Mouse (Mus musculus) induced T-regulatory cell, adult 2 months (primary cell): ENCODE measurements at regions not wholly inside any gene's neighbourhood (a gene's known extent, or its start where the extent isn't known, plus 50 kb on each side); places are given as distances from the start of the nearest gene placed in this dataset.

Experiments
- DNase-seq: peaks from one replicate; pipeline ENCODE4 v3.0.0-alpha.2; 2012; ENCODE audit warnings: low read depth

GRCm38 (mm10) chr16:72152920-72153319, 155.2 kb upstream of the Robo1 start:
- DNase-seq = no peak

GRCm38 (mm10) chr16:72157913-72158312, 150.2 kb upstream of the Robo1 start:
- DNase-seq = no peak

DNA sequence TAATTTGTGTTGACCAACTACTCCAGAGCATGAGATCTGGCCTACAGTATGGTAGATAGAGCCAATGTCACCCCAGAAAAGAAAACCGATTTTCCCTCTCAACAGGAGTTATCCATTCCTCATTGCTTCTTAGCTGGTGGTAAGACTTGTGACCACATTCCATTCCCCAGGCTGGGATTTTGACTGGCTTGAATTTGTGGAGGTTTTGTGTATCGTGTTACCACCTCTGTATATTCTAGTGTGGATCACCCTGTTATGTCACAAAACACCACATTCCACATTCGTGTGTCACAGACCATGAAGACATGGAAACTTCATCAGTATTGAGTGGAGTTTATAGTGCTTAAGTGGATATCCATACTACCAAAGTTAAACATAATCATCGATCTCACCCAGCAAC, 148.7 kb upstream of the Robo1 start:
- DNase-seq = no peak

GRCm38 (mm10) chr16:72175727-72176126, 132.4 kb upstream of the Robo1 start:
- no peak for DNase-seq

DNA sequence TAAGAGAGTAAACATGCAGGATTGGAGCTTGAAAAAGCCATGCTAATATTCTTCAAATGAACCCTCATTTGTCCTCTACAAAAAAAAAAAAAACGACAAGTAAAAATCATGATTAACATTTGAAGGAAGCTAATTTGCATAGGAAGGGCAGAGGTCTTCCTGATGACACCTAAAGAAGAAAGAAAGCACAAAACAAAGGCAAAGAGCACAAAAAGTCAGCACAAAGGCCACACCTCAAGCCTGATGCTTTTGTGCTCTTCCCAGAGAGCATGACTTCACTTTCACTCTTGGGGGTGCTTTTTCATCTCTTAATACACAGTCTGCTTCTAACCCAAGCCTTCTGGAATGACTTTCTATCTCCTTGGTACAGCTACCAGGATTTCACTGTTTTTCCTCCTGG, 113.8 kb upstream of the Robo1 start:
- DNase-seq = no peak

DNA sequence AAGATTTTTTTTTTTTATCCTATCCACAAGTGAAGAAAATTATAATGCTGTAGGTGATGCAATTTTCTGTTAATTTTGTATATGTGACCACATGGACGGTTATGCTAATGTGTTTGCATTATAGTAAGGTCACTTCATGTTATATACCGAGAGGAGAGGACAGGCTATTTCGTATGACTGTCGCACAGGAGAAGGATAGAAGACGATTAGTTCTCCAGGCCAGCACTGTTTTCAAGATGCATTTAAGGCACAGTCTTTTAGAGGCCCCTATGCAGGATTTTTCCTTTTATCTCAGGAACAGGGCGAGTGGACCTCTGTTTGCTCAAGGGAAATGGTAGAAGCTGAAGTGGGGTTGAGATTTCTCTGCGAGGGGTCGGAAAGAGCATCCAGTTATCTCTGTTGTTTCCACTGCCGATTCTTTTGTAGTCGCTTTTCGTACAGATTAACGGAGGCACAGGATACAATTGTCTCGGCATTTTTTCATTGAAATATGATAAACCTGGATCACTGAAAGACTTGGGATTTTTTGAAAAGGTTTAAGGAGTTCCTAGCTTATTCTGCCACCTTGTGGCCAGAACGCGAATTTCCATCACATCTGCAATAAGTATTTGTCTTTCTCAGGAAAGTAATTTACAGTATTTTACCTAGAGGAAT, 92.6 kb upstream of the Robo1 start:
- DNase-seq = peak; percentile 5

DNA sequence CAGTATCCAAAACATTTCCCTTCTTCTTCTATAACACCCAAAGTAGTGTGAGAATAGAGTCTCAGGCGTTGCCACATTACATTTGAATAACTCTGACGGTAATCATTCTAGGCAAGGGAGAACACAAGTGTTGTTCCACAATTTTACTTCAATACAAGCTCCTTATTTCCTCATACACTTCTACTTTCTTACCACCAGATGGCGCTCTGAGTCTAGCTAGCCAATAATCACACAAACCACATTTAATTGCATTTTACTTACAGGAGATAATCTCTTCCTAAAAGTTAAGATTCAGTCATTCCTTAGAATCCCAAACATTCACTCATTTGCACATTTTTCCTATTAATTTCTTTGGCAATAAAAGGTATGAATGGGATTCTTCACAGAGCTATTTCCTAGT, 90.1 kb upstream of the Robo1 start:
- DNase-seq = peak; percentile 48

DNA sequence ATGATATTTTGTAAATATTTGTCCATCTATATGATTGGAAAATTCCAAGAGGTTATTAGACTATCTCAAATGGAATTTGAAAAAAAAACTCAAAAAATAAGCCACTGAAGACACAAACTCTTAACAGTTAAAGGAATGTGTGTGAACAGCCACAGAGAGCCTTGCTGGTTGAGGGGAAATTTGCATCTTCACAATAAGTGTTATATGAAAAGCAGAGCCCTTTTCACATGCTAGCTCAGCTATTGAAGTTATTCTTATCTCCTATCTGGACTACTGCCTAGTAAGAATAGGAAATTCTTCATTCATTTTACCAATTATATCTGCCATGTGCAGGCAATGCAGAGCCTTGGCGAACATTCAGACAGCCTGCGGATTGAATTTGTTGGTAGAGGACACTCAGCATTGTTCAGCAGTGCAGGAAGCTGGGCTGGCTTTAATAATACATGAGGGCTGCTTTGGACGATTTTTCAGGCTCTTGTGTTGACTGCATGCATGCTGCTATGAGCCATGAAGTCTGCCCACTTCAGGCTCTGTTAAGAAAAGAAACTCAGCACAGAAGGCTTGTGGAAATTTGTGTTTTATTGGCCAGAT, 86.1 kb upstream of the Robo1 start:
- DNase-seq = no peak

DNA sequence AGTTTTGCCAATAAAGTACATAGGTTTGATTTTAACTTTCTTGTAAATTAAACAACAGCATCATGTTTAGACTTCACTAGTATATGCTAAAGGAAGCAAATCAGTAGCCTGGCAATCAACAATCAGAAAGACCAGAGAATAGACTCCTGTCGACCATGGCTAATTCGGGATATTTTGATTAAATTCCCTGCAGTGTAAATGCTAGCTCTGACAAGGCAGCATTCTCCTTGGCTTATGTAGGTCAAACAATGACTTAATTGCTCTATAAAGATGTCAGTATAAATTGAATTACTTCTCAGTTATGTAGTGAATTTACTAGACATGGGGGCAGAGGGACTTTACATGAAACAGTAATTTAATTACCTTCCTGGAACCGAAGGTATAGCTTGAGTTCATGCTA, 84.2 kb upstream of the Robo1 start:
- DNase-seq = no peak

- no peak for DNase-seq
Measured at GRCm38 (mm10) chr16:72225157-72225880, 82.8 kb upstream of the Robo1 start.

DNA sequence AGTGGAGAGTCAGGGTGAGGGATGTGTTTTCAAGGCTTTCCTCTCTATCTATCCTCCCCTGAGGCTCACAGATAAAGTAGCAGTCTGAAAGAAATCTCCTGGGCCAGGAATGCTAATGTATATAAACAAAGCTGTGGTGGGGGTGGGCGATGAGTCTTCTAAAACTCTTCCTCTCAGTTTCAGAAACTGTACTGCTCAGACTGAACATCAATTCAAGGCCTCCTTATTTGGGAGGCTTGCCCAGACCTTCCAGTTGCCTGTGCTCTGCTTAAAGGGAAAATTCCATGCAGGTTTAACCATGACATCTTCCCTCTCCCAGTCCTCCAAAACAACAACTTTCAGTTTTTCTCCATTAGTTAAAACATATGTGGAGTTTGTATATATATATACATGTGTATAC, 73.7 kb upstream of the Robo1 start:
- no peak for DNase-seq

DNA sequence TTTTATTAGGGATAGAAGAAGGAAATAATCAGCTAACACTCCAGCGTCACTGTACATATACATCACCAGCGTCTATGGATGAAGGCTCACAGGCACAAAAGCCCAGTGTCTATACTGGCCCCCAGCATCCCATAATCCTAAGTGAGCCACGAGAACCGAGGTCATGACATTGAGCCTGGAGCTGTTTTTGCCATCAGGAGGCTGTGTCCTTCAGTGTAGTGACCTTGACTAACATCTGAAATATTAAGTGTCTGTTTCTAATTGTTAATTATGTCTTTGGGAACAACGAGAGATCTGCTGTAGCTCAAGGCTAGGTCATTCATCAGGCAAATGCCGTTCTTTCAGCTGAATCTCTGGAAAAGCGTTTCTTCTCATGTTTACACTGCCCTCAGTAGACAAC, 68.5 kb upstream of the Robo1 start:
- DNase-seq = no peak

- no peak for DNase-seq
Measured at GRCm38 (mm10) chr16:72256388-72256787, 51.7 kb upstream of the Robo1 start.
